Mouse (Mus musculus): ENCODE data around the gene Batf.
"Not testable (repeated sequence)": the region's sequence is repeated elsewhere in the genome, so short reads cannot be mapped to it uniquely, and the experiment has no call there.

Gene Batf

GRCm38 (mm10) chr12:85684411-85685275, 1.8 kb upstream of the Batf start:
- DNase-seq = no peak

DNA sequence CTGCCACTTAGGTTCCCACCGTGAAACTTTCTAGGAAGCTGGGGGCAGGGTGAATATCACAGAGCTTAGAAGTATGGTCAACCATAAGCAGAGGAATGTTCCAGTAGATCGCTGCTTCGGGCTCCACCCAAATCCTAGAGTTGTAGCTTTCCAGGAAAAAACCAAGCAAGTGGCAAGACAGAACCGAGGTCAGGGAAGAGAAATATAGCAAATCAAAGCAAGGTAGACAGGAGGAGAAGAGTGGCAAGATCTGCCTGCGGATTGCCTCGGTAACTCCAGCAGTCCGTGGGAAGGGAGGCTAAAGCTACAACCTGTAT, 706 bp downstream of the Batf start:
- DNase-seq = no peak

DNA sequence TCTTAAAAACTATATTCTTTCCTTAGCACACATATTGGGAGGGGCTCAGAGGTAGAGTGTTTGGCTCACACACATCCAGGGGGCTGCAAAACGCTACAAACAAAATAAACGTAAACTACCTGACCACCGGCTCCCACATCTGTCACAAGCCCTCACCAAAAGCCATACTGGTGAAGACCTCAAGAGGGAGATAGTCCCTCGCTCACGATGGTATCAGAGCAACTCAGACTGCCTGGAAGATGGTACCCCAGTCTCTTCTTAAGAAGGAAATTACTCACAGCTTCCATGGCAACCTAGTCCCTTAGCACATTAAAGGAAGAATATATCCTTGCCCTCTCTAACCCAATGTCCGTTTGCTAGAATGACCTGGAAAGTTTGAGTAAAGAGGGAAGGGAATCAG, 1.4 kb downstream of the Batf start:
- DNase-seq = peak; percentile 23

DNA sequence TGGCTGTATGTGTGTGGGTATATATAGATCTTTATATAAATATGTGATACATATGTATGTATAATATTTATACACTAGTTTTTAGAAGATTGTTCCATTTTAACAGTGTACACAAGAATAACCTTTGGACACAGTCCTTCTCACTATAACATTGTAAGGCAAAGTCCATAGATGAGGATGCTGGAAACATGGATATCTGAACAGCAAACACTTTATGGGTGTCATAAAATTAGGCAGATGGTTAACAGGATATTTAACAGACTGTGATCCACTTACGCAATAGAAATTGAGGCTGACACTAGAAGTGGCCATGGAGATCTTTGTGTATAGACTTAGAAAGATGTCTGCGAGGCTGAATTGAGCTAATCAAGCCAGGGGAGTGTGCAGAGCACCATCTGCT, 9.3 kb downstream of the Batf start:
- no peak for DNase-seq

- DNase-seq = no peak
These were observed 10.0 kb downstream of the Batf start for GRCm38 (mm10) chr12:85696436-85696835.

- DNase-seq = not testable (repeated sequence)
These were observed 11.7 kb downstream of the Batf start for GRCm38 (mm10) chr12:85698179-85698578.

DNA sequence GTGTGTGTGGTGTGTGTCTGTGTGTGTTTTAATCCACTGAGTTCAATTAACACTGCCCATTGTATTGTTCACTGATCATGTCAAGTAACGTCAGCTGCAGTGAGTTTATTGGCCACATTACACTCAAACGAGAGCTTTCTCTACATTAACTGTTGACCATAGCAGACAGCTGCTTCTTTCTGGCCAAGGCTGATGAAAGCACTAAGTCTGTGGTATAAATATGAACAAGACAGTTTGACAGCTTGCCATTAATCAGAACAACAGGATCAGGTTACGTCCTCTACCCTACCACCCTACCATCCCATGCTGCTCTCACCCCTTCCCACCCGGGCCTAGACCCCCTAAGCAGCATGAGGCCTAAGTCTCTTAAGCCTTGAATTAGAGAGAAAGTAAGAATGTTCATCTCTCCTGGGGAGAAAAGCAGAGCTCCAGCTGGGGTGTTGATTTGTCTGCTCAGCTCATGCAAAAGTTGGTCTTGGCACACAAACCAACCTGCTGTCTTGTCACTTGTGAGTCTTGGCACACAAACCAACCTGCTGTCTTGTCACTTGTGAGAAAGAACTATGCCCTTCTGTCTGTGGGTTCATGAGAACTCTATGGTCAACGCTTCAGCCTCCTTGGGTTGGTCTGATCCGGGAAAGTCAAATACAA, 13.8 kb downstream of the Batf start:
- DNase-seq = no peak

GRCm38 (mm10) chr12:85700842-85701223, 14.4 kb downstream of the Batf start:
- no peak for DNase-seq

- no peak for DNase-seq
These were observed 15.9 kb downstream of the Batf start for GRCm38 (mm10) chr12:85702166-85703055.

- no peak for DNase-seq
These were observed 17.0 kb downstream of the Batf start for GRCm38 (mm10) chr12:85703507-85703906.

DNA sequence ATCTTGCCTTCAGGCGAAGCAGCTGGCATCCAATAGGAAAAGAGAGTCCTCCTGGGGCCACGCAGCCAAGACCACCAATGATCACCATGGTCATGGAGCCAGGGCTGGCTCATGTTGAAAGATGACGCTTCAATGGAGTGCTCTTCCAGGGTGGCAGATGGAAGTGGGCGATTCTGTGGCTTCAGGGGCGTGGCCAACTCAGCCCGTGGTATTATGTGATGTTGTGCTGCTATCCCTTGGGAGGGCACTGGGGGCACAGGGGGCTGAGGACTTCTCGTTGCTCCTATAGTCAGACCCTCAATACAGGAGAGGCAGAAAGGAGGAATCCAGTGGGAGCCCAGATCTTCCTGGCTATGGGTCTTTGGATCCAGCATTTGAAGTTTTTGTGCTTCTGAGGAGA, 18.1 kb downstream of the Batf start:
- peak; percentile 27 for DNase-seq

DNA sequence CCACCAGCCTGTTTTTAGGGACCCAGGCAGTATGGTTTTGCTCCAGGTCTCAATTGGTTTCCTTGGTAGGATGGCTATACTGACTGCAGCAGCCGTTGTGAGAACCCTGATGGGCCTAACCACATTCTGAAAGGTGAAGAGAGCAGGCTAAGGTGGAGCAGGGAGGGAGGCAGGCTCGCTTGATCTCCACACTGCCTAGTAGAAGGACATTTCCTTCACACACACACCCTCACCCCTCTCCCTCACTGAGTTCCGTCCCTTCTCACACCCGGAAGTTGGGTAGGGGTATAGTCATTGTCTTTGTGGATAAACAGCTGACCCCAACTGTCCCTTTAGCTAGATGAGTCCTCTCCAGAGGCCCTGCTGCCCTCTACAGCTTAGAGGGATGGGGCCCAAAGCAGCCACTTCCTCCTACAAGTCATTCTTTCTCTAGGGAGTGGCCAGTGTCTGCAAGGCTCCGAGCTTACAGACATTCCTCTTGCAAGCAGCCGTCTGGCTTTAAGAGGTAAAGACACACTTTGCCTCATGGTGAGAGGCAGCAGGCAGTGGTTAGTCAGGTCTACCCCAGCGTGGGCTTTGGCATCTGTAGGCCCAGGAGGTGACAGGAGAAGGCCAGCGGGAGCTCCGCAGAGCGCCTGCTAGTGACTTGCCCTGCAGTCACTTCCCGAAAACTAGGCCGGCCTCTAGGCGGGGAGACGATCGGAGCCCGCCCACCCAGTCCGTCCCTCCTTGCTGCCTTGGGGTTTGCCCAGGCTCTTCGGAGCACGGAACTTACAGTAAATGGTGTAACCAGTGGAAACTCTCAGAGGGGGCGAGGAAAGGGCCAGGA, 18.7 kb downstream of the Batf start:
- peak; percentile 85 for DNase-seq

DNA sequence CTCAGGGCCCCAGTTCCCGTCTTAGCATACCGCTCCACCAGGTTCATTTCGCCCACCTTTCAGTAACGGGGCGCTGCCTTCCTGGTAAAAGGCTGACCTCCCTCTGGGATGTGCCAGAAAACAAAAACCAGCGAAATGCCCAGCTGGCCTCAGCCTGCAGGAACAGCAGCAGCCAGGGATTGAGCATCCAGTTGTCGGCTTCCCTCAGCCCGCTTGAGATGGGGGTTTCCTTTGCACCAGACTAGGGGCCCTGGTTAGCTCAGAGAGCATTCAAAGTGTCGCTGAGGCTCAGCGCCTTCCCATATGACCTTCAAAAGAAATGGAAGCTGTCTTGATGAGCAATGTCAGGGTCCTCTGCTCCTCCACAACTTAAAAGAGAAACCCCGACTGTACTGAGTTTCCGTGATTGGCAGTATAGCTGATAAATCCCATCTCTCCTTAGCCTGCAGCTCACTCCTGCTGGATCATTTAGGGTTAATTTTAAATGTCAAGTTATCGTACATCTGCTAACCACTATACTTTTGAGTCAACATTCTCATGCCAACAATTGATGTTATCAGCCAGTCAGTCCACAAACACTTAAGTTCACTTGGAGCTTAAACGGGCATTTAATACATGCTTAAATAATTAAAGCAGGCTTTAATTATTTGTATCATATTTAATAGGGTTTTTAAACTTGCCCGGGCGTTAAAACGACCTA, 19.5 kb downstream of the Batf start:
- DNase-seq = no peak

DNA sequence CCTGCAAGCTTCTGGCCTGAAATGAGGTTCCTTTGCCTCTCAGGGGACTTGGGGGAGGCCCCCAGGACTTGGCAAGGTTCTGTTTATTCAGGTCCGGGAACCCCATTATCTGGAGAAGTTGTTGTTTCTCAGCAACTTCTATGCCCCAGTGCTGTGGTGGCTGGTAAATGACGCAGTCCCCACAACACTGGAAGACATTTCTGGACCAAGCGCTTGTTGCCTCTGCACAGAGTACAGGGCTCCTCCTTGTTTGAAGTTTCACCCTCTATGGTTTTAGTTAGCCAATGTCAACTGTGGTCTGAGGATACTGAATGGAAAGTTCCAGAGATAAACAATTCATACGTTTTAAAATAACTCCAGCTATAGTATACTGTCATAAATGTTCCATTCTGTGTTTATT, 20.4 kb downstream of the Batf start:
- DNase-seq = no peak

DNA sequence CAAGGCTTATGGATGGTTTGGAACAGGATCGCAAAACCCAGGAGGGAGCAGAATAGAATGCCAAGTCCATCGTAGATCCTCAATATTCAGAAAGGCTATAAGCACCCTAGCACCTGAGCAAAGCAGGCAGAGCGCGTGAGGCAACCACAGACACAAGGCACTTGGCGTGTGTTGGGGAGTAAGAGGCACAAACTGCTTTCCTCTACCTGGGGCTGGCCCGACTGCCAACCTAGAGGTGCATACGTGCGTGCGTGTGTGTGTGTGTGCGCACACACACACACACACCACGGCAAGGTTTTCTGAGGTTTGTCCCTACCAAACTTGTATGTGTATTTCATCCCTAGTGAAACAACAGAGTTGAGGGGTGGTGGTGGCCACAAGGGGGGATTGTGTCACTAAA, 20.9 kb downstream of the Batf start:
- no peak for DNase-seq

- no peak for DNase-seq
These were observed 22.1 kb downstream of the Batf start for GRCm38 (mm10) chr12:85708556-85708955.

DNA sequence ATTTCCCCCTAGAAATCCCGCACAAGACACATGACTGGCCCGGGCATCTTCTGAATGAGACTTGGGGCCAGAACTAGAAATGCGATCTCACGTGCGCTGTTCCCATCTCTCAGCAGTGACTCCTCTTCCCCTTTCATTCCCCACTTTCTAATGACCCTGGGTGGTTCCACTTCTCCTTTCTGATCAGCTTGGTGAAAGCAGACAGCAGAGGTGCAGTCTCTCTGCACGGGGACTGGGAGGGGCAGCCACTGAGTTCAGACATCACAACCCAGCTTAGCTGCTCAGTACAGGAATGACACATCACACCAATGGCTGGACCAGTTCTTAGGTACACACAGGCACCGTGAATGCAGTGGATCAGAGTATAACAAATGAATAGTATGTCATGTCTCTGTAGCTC, 24.2 kb downstream of the Batf start:
- no peak for DNase-seq

DNA sequence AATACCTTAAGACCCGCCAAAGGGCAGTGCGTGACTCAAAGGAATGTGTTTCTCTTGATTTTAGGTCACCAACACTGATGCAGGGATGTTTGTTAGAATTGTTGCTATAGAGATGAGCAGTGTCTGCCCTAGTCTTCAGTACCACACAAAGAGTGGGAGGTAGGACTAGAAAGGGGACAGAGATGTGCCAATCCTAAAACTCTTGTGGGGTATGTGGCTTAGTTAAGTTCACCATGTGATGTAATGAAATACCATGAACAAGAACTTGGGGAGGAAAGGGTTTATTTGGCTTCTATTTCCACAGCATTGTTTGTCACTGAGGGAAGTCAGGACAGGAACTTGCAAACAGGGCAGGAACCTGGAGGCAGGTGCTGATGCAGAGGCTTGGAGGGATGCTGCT, 26.1 kb downstream of the Batf start:
- DNase-seq = no peak

DNA sequence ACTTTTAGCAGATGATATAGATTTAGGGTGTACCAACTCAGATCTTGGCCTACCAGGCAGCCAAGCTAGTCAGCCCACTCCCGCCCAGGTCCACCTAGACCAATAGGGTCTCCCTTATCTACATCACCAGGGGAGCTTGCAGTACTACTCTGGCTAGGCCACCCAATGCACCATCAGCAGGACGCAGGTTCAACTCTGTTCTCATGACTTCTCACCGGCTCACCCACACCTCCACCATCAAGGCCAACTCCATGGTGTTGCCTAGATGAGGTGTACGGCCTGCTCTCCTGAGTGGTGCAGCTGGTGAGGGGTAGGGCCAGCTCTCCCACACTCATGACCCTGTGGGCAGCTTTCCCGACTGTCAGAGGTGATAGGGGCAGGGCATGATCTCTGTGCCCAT, 27.7 kb downstream of the Batf start:
- no peak for DNase-seq

GRCm38 (mm10) chr12:85725306-85725705, 38.8 kb downstream of the Batf start:
- DNase-seq = no peak

GRCm38 (mm10) chr12:85726729-85727397, 40.4 kb downstream of the Batf start:
- DNase-seq = no peak

- DNase-seq = no peak
These were observed 41.7 kb downstream of the Batf start for GRCm38 (mm10) chr12:85728181-85728580.

All from thymus, postnatal 25 days (tissue).